Mouse (Mus musculus) cerebellum, adult (tissue): ENCODE results near the gene Nkx3-2.
A peak's percentile ranks its signal among the peaks of the same experiment; 100 is the strongest.

Experiments used
- ATAC-seq: cut with Nextera tagmentation; 2 replicates; pipeline ENCODE4 v1.9.2; 2017; ENCODE audit warnings: mild to moderate bottlenecking, moderate library complexity, mixed read lengths; ENCODE audit not compliant: insufficient number of reproducible peaks, low FRiP score, low TSS enrichment

Nkx3-2 gene

DNA sequence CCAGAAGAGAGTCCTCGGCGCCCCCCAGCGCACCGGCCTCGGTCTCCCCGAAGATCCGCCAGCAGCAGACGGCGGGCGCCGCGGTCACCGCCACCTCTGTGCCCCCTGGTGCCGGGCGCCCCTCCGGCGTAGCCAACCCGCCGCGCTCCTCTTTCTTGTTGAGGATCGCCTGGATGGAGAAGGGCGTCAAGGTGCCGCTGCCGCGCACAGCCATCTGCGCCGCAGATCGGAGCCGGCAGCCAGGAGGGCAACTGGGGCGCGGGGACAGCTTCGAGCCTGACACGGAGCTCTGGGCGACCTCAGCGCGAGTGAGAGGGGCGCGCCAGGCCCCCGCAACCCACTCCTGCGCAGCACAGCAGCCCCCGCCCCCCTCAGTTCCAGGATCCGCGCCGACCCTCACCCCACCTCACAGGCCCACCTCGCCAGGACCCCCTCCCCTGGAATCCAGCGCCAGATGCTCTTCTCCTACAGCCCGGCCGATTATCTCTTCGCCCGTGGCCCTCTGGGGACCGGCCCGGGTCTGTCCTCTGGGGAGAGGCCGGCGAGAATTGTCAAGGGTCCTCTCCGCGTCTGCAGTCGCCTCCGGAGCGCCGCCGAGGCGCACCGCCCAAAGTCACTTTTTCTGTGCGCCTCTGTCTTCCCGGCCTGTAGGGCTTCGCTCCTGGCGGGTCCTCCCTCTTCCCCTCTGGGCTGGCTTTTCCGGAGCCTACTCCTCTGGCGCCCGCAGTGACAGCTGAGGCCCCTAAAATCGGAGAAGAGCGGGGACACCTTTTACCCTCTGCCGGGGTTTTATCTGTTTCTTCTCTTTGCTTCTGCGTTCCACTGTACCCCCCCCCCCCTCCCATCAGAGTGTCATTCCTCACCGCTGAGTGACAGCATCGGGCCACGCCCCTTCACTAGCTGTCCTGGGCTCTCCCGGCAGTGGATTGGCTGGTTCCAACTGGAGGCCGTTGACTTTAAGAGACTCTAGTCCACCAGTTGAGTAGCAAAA is at the start of gene Nkx3-2:
Gene Nkx3-2, minus strand, starts transcription at position 771 of the 991 bp plus-strand sequence.
- no peak for ATAC-seq

DNA sequence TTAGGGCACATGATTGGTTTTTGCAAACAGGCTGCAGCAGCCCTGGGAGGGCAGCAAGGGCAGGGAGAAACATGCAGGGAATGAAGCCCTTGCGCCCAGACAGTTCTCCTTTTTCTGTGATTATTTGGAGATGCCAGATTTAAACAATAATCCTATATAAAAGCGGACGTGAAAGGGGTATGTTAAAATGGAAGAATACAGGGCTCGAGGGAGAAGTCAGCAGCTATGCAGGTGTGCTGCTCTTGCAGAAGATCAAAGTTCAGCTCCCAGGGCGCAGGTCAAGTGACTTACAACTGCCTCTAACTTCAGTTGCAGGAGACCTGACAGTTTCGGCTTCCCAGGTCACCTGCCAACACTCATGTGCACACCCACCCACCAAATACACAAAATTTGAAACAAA is 48.2 kb upstream of the Nkx3-2 start:
- no peak for ATAC-seq

- no peak for ATAC-seq
These were observed 47.0 kb upstream of the Nkx3-2 start for GRCm38 (mm10) chr5:41811279-41811678.

DNA sequence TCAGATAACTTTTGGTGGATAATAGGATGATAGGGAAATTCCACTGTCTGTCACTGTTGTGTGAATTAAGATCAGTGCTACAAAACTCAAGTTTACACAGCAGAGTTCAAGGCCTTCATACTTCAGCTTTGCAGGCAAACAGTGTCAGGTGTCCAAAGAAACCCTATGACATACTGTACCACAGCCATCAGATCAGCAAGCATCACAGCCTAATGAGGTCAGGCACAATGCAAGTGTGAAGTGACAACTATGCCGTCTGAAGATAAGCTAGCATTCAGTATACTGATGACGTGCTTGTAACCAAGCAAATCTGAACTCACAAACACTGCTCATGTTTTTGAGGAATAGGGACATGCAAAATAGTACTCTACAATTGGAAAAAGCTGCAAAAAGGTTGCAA is 43.1 kb upstream of the Nkx3-2 start:
- no peak for ATAC-seq

GRCm38 (mm10) chr5:41806176-41806575 is 41.9 kb upstream of the Nkx3-2 start:
- no peak for ATAC-seq

DNA sequence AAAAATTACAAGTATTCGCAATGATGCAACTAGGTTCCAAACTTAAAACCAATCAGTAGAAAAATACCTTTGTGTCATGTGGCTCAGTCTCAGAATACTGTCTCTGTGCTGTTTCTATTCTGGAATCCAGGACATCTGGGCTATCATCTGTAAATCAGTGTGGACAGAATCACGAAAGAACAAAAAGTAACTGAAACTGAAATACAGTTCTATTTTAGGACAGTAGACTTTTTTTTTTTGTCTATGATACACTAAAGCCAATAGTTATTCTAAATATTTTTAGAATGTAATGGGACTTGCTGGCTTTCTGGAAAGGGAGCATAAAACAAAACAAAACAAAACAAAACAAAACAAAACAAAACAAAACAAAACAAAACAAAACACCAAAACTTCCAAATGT is 40.8 kb upstream of the Nkx3-2 start:
- ATAC-seq = no peak

GRCm38 (mm10) chr5:41804643-41805042 is 40.3 kb upstream of the Nkx3-2 start:
- ATAC-seq = no peak

DNA sequence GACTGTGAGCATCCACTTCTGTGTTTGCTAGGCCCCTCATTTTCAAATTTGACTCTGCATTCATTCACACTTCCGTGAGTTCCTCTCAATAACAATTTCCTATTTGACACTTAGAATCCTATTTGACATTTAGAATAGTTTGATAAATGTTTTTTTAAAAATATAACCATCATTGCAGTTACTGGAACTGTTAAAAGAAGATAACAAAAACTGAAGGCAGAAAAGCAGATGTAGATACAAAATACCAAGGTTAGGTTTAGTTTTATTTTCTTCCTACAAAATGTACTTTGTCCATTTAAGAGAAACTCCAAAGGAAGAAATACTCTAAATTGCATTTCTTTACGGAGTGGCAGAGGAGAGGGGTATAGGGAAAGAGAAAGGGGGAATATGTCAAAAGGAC is 37.3 kb upstream of the Nkx3-2 start:
- ATAC-seq = no peak

DNA sequence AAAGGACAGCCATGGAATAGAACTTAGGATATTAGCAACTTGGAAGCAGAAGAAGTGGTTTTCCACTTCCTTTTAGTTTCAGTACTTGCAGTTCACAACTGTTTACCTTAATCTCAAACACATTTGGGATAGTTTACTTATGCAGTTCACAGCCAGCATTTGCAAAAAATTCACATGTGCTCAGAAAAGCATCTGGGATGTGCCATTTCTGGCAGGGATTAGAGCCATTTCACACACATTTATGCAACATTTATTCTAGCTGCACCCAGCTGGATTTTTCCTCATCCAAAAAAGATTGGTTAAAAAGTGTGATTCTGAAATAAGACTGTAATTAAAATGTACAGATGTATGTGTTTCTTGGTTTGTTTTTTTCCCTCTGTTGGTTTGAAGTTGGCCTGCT is 30.1 kb upstream of the Nkx3-2 start:
- no peak for ATAC-seq

GRCm38 (mm10) chr5:41790517-41790916 is 26.2 kb upstream of the Nkx3-2 start:
- ATAC-seq = no peak

DNA sequence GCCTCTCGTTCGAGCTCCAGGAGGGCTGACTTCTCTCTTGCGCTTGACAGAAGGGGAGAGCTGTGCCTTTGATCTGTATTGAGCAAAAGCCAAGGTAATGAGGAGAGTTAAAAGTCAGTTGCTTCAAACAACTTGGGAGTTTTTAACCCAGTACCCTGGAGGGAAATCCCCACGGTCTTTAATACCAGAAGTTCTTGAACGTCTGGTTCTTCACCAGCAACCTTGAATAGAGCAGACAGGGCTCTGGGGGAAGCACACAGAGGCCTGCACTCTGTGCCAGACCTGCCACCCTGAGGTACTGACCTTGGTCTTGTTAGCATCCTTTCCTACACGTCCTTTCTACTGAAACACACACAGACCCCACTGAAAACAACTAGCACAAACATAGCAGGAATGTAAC is 24.6 kb upstream of the Nkx3-2 start:
- no peak for ATAC-seq

- no peak for ATAC-seq
These were observed 17.6 kb upstream of the Nkx3-2 start for GRCm38 (mm10) chr5:41781890-41782289.

- ATAC-seq = no peak
These were observed 15.7 kb upstream of the Nkx3-2 start for GRCm38 (mm10) chr5:41780026-41780425.

DNA sequence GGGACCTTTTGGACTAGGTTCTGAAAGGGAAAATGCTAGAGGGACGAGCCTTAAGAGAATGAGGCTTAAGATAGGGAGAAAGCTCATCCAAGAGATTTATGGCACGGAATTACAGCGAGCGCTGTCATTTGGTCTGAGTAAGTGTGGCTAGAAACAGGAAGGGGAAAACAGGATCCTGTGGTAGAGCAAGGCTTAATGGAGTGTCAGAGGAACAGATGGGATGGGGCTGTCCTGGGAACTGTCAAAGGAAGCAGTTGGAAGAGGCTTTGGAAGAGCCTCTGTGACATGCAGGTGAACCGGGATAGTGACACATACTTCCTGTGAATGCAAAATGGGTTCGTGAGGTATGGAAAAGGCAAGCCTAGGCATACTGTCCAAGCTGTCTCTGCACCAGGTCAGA is 11.4 kb upstream of the Nkx3-2 start:
- no peak for ATAC-seq

DNA sequence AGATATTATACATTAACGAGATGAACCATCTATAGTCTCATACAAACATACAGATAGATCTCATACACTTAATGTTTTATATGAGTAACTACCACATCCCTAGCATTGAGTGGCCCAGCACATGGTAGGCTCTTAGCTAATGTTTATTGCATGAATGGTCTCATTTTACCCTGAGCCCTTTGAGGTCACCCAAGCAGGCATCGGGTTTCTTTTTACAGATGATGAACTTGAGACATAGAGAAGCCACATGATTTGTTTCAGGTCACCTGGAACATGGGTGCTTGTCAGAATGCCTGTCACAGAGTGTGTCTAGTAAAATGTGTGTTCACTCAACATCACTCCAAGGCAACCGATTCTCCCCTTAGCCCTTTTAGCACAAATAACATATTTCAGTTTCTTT is 11.0 kb upstream of the Nkx3-2 start:
- ATAC-seq = no peak

DNA sequence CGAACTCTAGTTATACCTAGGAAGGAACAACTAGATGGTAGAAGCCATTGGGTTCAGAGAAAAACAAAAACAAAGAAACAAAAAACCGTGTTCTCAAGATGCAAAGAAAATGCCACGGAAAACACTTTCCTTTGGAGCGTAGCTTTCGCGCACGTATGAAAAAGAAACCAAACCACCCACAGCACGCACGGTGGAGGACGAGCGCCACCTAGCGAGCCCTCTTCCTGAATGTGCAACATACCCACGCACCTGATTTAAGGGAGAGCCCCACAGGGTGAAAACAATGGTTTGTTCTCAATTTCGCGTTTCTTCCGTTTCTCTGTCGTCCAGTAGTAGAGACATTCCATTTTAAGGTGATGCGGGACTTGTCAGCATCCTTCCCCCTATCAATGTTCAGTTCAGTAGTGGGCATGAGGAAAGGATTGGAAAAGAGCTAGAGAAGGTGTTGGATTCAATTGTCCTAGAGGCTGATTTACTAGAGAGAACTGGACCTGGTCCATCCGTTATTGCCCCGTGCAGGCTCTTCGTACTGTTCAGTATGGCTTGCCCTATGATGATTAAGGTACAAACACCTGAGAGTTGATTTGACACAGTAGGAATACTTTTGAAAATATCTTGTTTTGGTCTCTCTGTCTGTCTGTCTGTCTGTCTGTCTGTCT is 4.2 kb upstream of the Nkx3-2 start:
- peak; percentile 81; the same call in 1 of the 2 replicates for ATAC-seq

- ATAC-seq = no peak
These were observed 3.2 kb upstream of the Nkx3-2 start for GRCm38 (mm10) chr5:41767296-41768200.

GRCm38 (mm10) chr5:41766406-41767010 is 2.2 kb upstream of the Nkx3-2 start:
- ATAC-seq = no peak

GRCm38 (mm10) chr5:41765626-41766405 is 1.5 kb upstream of the Nkx3-2 start:
- no peak for ATAC-seq
